8 mouse cellular contexts compared by ENCODE assay signal in the genomic region with DNA sequence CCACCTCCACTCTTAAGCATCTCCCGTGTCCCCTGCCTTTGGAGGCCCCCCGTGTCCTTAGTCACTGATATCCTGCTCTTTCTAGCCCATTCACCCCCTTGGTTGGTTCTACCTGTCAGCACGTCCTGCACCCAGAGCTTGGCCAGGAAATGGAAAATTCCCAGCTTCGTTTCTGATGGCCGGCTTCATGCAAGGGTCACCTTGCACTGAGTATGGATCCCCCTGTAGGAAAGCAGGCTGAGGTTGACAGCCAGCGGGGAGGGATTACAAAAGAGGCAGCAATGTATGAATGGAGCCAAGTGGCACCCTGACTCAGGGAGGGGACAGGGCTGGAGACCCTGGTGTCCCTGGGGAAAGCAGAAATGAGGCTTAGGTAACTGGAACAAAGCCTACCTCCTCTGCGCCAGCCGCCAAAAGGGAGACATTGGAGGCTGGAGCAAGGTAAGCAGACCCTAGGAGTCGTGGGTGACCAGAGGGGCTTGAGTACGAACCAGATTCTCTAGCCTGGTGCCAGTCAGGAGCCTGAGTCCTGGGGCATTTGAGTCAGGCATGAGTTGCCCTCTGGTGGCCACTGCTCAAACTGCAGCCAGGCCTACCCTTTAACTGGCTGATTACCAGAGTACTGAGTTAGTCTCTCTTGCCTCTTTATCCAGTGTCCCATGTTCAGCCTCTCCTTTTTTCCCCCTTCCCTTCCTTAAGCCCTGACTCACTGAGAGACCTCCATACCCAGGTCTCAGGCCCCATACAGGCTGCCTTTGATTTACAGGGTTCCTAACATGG. TPM values are rescaled to one million over a fixed set of nuclear protein-coding genes. Genes with fewer than 3 reads are reported as not detected.
DNase-seq lines count a peak whose midpoint lies in the region; ATAC-seq lines count a peak whose summit lies in the region.

No protein-coding gene starts in this region.

- H3K27ac ChIP-seq in hindbrain, embryonic 16.5 days (ENCODE audit: low read depth, low read length), result peak overlapping the region; percentile 57; the same call in 1 of the 2 replicates

- no peak overlapping the region for H3K4me3 ChIP-seq in hindbrain, embryonic 16.5 days (ENCODE audit: low read length)

- WGBS in hindbrain, embryonic 16.5 days, result 49% methylated on average over 10 of the region's 10 CpGs

- peak; percentile 89 for DNase-seq in ZHBTc4 (ENCODE audit: low read depth, low spot score)
- peak; percentile 82 to 91 for DNase-seq in cerebellum, postnatal 4 days (ENCODE audit: low spot score in 2 of 2)
- peak; percentile 79 to 83 for DNase-seq in gastrocnemius, adult 8-10 months (ENCODE audit: low spot score in 2 of 2)
- peak; percentile 87 for DNase-seq in left cerebral cortex, adult 11 months (ENCODE audit: low spot score)
- peak; percentile 96 for DNase-seq in lung, postnatal 36 days
- peak; percentile 86 for DNase-seq in right cerebral cortex, adult 18-20 months
- peak; percentile 81 for DNase-seq in urinary bladder, postnatal 25 days (ENCODE audit: low spot score)

- no peaks in the 10 kb centered on the region for H3K9me3 ChIP-seq in hindbrain, embryonic 16.5 days (ENCODE audit: control insufficient read depth, low read length)

- ATAC-seq in hindbrain, embryonic 16.5 days, result 0 out of 2 replicates have a peak, but pooled peaks have one; percentile 12

- H3K9ac ChIP-seq in hindbrain, embryonic 16.5 days (ENCODE audit: low read depth, low read length), result no peak overlapping the region

- H3K4me1 ChIP-seq in hindbrain, embryonic 16.5 days (ENCODE audit: control insufficient read depth, insufficient read depth, low read depth, low read length), result peaks cover 5% of the 10 kb centered on the region

- peaks cover 3% of the 10 kb centered on the region; the same call in 1 of the 2 replicates for H3K36me3 ChIP-seq in hindbrain, embryonic 16.5 days (ENCODE audit: control insufficient read depth, insufficient read depth, low read length)

- no peaks in the 10 kb centered on the region for H3K27me3 ChIP-seq in hindbrain, embryonic 16.5 days (replicated peaks; ENCODE audit: control insufficient read depth, insufficient read depth, low read length)

- no peak overlapping the region for H3K4me2 ChIP-seq in hindbrain, embryonic 16.5 days (ENCODE audit: low read length)

RNA-seq across cellular contexts. Expression of a gene that starts 11.5 kb away (rescaled TPM):
- total RNA-seq in gastrocnemius, adult 8-10 months (2022), result 10 to 100 TPM; 39.6 to 68.9 (median 47.7) TPM
- 101 and 150 TPM in 2 replicates for polyA plus RNA-seq in hindbrain, embryonic 16.5 days (2015; fragmentation: Nextera tagmentation; extraction: Ambion mirVana)

RNA-seq across cellular contexts. Expression of a gene that starts 15.7 kb away (rescaled TPM):
- under 1 TPM in 2 of 4 experiments, not detected in 2; 0.10 to 0.16 TPM for total RNA-seq in gastrocnemius, adult 8-10 months (2022)
- 44.0 and 50.2 TPM in 2 replicates for polyA plus RNA-seq in hindbrain, embryonic 16.5 days (2015; fragmentation: Nextera tagmentation; extraction: Ambion mirVana)

RNA-seq across cellular contexts. Expression of a gene that starts 21.6 kb away (rescaled TPM):
- 1 to 10 TPM; 4.7 to 6.0 (median 5.3) TPM for total RNA-seq in gastrocnemius, adult 8-10 months (2022)
- polyA plus RNA-seq in hindbrain, embryonic 16.5 days (2015; fragmentation: Nextera tagmentation; extraction: Ambion mirVana), result 34.9 and 41.8 TPM in 2 replicates

RNA-seq across cellular contexts. Expression of a gene that starts 30.4 kb away (rescaled TPM):
- total RNA-seq in gastrocnemius, adult 8-10 months (2022), result 10 to 100 TPM; 23.0 to 24.2 (median 23.3) TPM
- 11.1 and 12.2 TPM in 2 replicates for polyA plus RNA-seq in hindbrain, embryonic 16.5 days (2015; fragmentation: Nextera tagmentation; extraction: Ambion mirVana)

RNA-seq across cellular contexts. Expression of a gene that starts 30.5 kb away (rescaled TPM):
- total RNA-seq in gastrocnemius, adult 8-10 months (2022), result under 1 TPM in 2 of 4 experiments, not detected in 2; 0.24 to 0.31 TPM
- polyA plus RNA-seq in hindbrain, embryonic 16.5 days (2015; fragmentation: Nextera tagmentation; extraction: Ambion mirVana), result 11.2 and 13.5 TPM in 2 replicates
